Mouse (Mus musculus) hindbrain, postnatal 0 days (tissue): ENCODE results near the gene Drap1. TPM values are rescaled to one million over a fixed set of nuclear protein-coding genes. Genes with fewer than 3 reads are reported as not detected.

Experiments used
- ATAC-seq: fragments of 200-750 bp; cut with Nextera tagmentation; 2 replicates; pipeline ENCODE4 v1.8.0; 2017; ENCODE audit warnings: mild to moderate bottlenecking, moderate TSS enrichment, moderate library complexity
- DNase-seq: peaks from one replicate; pipeline ENCODE4 v3.0.0-alpha.2; 2015; ENCODE audit warnings: low spot score
- H3K27ac ChIP-seq: fragments of 300-500 bp; sonication (generic); 2 replicates; pipeline ENCODE4 v1.5.1; 2014; ENCODE audit warnings: mild to moderate bottlenecking
- H3K27me3 ChIP-seq: fragments of 300-500 bp; sonication (generic); 2 replicates; pipeline ENCODE4 v1.6.1; 2014; ENCODE audit warnings: low read length, mixed read lengths; ENCODE audit not compliant: insufficient read depth
- H3K36me3 ChIP-seq: fragments of 300-500 bp; sonication (generic); 2 replicates; pipeline ENCODE4 v1.6.1; 2014; ENCODE audit warnings: low read length, mixed read lengths; ENCODE audit not compliant: insufficient read depth
- H3K4me1 ChIP-seq: fragments of 300-500 bp; sonication (generic); 2 replicates; pipeline ENCODE4 v1.6.1; 2014; ENCODE audit warnings: antibody characterized with exemption, low read length, mixed read lengths; ENCODE audit not compliant: insufficient read depth
- H3K4me2 ChIP-seq: fragments of 300-500 bp; sonication (generic); 2 replicates; pipeline ENCODE4 v1.6.1; 2014; ENCODE audit warnings: low read depth, mild to moderate bottlenecking, low read length, moderate library complexity, mixed read lengths
- H3K4me3 ChIP-seq: fragments of 300-500 bp; sonication (generic); 2 replicates; pipeline ENCODE4 v1.5.1; 2014; ENCODE audit warnings: low read length
- H3K9ac ChIP-seq: fragments of 300-500 bp; sonication (generic); replicated peaks from 2 replicates; pipeline ENCODE4 v1.6.1; 2014; ENCODE audit warnings: mild to moderate bottlenecking, low read length, moderate library complexity, mixed read lengths
- H3K9me3 ChIP-seq: fragments of 300-500 bp; sonication (generic); 2 replicates; pipeline ENCODE4 v1.6.1; 2016; ENCODE audit warnings: low read length, mixed read lengths
- CTCF ChIP-seq: IDR thresholded peaks from 2 replicates; pipeline ENCODE4 v1.5.1; 2016; ENCODE audit warnings: antibody characterized with exemption, control low read depth, low read depth
- WGBS: fragments of 180-500 bp; shearing (Covaris S2); extraction: QIAGEN DNeasy Blood & Tissue Kit; methylation state at CpG from one replicate; pipeline ENCODE4 v1.1.7; 2014; 5-methylcytosine and 5-hydroxymethylcytosine counted together
- polyA plus RNA-seq: library from polyadenylated mRNA; unstranded; fragments of >200 nt; fragmentation: Nextera tagmentation; extraction: Ambion mirVana; gene quantifications from 2 replicates; pipeline ENCODE4 v1.2.1, GENCODE M21; 2015
- total RNA-seq: library from RNA; depleted of rRNA; stranded (reverse); fragments of >200 nt; gene quantifications from 2 replicates; pipeline ENCODE4 v1.2.3, GENCODE M21; 2014; rRNA removed

Gene Drap1
- total and polyA plus RNA-seq, 2 experiments from 2014 or later, result 111 to 331 TPM

DNA sequence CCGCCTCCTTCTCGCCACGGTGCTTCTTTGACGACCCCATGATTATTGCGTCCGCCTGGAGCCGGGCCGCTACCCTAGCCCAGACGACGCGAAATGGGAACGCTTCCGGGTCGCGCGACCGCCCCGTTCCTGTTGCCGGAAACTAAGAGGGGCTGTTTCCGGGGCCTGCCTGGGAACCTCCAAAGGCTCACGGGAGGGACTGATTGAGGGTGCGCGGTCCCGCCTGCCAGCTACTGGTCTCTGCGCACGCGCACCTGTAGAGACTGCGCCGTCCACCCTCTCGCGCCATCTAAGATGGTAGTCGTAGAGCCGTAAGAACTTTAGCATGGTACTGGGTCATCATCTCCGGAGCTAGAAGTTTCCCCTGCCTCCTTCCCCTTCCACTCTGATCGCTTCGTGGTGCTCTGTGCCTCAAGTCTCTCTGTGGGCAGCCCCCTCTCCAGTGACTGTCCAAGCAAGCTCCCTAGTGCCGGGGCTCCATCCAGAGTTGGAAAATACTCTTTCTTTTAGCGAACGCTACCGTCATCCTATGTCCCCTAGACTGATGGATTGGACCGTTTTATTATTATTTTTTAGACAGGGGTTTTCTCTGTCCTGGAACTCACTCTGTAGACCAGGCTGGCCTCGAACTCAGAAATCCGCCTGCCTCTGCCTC is 36.1 kb downstream of the Drap1 start, which contains the start of gene Sart1:
TSS of gene Sart1 (minus strand) at position 116 of the 655 bp plus-strand sequence.
- H3K36me3 ChIP-seq, result peaks cover 14% of the 10 kb centered on the region
- H3K27ac ChIP-seq, result peak within 1 kb of the TSS; percentile 95
- H3K9ac ChIP-seq, result peak within 1 kb of the TSS; percentile 97
- 2% methylated on average over 43 of the region's 43 CpGs for WGBS
- peak within 1 kb of the TSS; percentile 97 for H3K4me3 ChIP-seq
- no peak for TF ChIP-seq CTCF
- peak within 1 kb of the TSS; percentile 83 for H3K4me2 ChIP-seq
- peaks cover 17% of the 10 kb centered on the region for H3K4me1 ChIP-seq
- ATAC-seq, result peak; percentile 97
- H3K9me3 ChIP-seq, result no peaks in the 10 kb centered on the region
- no peaks in the 10 kb centered on the region for H3K27me3 ChIP-seq
- DNase-seq, result peak; percentile 98

DNA sequence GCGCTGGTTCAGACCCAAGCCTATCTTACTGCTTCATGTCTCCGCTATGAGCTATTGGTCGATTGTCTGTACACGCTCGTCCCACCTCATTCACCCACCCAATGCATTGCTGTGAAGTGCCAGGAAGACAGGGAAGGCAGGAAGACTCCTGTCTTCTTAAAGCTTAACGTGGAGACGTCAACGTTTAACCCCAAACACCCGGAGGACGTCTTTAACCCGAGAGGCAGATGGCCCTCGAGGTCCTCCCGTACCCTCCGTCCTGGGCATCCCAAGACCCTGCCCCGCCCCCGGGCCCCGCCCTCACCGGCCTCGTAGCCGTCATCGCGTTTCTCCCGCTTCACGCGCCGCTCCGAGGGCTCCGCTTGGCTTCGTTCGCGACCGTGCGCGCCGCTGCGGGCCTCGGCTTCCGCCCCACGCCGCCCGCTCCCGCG is 36.8 kb downstream of the Drap1 start:
- H3K4me1 ChIP-seq, result peaks cover 17% of the 10 kb centered on the region
- peak overlapping the region; percentile 97 for H3K9ac ChIP-seq
- H3K27ac ChIP-seq, result peak overlapping the region; percentile 95
- H3K27me3 ChIP-seq, result no peaks in the 10 kb centered on the region
- peaks cover 21% of the 10 kb centered on the region for H3K36me3 ChIP-seq
- WGBS, result under 1% methylated on average over 43 of the region's 43 CpGs
- peak overlapping the region; percentile 97 for H3K4me3 ChIP-seq
- peak; percentile 23 for DNase-seq
- no peak for TF ChIP-seq CTCF
- ATAC-seq, result peak; percentile 57
- H3K4me2 ChIP-seq, result peak overlapping the region; percentile 83
- no peaks in the 10 kb centered on the region for H3K9me3 ChIP-seq

DNA sequence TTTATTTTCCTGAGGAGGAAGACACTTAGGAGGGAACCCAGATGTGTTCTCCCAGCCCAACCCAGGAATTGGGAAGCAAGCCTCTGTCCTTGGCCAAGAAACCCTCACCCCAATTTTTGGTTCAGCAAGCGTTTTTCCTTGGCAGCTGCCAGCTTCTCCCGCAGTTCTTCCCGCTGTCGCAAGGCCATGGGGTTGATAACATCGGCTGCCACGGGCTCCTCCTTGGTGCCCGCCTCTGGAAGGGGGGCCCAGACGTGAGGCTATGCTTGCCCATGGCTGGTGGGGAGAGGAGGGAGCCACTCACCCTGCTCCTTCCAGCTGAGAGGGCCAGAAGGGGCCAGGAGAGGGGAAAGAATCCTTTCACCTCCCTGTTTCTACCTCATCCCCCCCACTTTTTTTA is 40.1 kb downstream of the Drap1 start:
- Histone ChIP-seq H3K4me2 (no peak overlapping the region), H3K4me1 (peaks cover 17% of the 10 kb centered on the region), H3K4me3 (no peak overlapping the region), H3K36me3 (peaks cover 53% of the 10 kb centered on the region), H3K9ac (no peak overlapping the region), H3K27ac (no peak overlapping the region), H3K27me3 (no peaks in the 10 kb centered on the region), H3K9me3 (no peaks in the 10 kb centered on the region)
- no peak for ATAC-seq
- WGBS, result 91% methylated on average over 8 of the region's 8 CpGs
- no peak for DNase-seq
- TF ChIP-seq CTCF, result no peak

DNA sequence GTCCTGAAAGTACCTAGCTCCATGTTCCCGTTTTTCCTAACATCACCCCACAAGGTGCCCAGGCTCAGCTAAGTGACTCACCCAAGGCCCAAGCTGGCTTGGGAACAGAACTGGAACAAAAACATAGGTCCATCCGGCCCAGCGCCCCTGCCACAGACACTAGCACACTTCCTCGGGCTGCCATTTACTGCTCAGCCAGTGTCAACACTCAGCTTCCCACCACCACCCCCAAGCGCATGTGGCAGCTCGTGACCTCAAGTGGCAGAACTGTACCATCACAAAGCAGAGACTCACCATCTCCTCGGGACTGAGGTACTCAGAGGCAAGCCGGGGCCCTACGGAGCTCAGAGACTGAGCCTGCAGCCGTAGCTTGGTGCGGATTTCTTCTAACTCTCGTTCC is 41.5 kb downstream of the Drap1 start:
- WGBS, result 95% methylated on average over 12 of the region's 12 CpGs
- Histone ChIP-seq H3K4me3 (no peak overlapping the region), H3K9me3 (no peaks in the 10 kb centered on the region), H3K4me1 (peaks cover 12% of the 10 kb centered on the region; the same call in 1 of the 2 replicates), H3K27ac (no peak overlapping the region), H3K4me2 (no peak overlapping the region), H3K27me3 (no peaks in the 10 kb centered on the region), H3K9ac (no peak overlapping the region), H3K36me3 (peaks cover 67% of the 10 kb centered on the region)
- DNase-seq (no peak), ATAC-seq (no peak)
- TF ChIP-seq CTCF, result no peak

DNA sequence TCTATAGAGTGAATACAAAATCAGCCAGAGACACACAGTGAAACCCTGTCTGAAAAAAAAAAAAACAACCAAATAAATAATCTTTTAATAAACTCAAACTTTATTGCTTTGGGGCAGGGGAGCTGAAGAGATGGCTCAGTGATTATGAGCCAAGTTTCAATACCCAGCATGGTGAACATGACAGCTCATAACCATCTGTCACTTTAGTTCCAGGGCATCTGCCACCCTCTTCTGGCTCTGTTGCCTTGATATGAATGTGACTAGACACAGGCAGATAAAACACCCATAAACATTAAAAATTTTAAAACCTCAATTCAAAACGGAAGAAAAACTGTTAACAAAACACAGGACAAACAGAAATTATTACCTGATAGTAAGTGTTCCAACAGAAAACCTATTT is 47.3 kb downstream of the Drap1 start:
- ATAC-seq, result no peak
- WGBS, result 90% methylated on average over 1 of the region's 1 CpGs
- no peaks in the 10 kb centered on the region for H3K4me1 ChIP-seq
- no peak overlapping the region for H3K27ac ChIP-seq
- no peaks in the 10 kb centered on the region for H3K9me3 ChIP-seq
- H3K4me2 ChIP-seq, result no peak overlapping the region
- TF ChIP-seq CTCF, result no peak
- no peak overlapping the region for H3K4me3 ChIP-seq
- no peak for DNase-seq
- H3K27me3 ChIP-seq, result no peaks in the 10 kb centered on the region
- H3K36me3 ChIP-seq, result peaks cover 54% of the 10 kb centered on the region
- H3K9ac ChIP-seq, result no peak overlapping the region

DNA sequence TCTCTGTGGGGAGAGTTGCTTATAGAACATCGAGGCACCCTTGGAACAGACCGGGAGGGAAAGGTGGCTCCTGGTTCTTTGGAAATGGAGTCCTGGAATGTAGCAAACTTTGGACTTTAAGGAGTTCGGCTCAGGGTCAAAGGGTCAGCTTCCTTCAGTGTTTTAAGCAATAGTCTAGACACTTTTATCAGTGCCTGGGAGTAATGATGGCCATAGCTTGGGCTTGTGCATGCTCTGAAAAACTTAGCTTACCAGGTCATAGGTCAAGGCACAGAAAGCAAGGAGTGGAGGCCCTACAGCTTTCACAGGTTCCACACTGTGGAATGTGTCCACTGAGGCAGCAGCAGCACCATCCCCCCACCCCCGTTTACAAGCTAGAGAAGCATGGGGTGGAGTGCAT is 50.0 kb downstream of the Drap1 start:
- no peak overlapping the region for H3K4me2 ChIP-seq
- no peaks in the 10 kb centered on the region for H3K9me3 ChIP-seq
- TF ChIP-seq CTCF, result no peak
- 83% methylated on average over 4 of the region's 4 CpGs for WGBS
- no peak overlapping the region for H3K9ac ChIP-seq
- ATAC-seq, result no peak
- H3K4me1 ChIP-seq, result no peaks in the 10 kb centered on the region
- no peak overlapping the region for H3K4me3 ChIP-seq
- no peaks in the 10 kb centered on the region for H3K27me3 ChIP-seq
- H3K27ac ChIP-seq, result no peak overlapping the region
- no peak for DNase-seq
- peaks cover 49% of the 10 kb centered on the region for H3K36me3 ChIP-seq

DNA sequence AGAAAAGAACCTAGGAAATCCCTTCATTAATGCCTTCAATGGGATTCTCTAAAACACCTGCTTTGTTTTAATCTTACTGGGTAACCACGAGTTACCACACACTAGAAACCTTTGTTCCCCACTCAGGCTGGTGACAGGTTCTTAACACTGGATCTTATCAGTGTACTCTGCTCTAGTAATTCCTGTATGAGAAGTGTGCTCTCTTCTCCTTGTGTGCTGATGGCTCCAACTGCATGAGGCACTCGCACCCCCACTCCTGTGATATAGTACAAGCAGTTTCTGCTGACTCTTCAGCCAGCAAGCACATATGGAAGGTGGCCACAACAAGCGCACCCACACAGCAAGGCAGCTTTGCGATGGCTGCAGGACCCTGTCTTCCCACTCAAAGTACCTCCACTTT is 50.6 kb downstream of the Drap1 start:
- no peaks in the 10 kb centered on the region for H3K4me1 ChIP-seq
- H3K27me3 ChIP-seq, result no peaks in the 10 kb centered on the region
- H3K9me3 ChIP-seq, result no peaks in the 10 kb centered on the region
- 83% methylated on average over 4 of the region's 4 CpGs for WGBS
- no peak overlapping the region for H3K4me3 ChIP-seq
- no peak overlapping the region for H3K9ac ChIP-seq
- ATAC-seq, result no peak
- H3K36me3 ChIP-seq, result peaks cover 49% of the 10 kb centered on the region
- DNase-seq, result no peak
- no peak for TF ChIP-seq CTCF
- H3K27ac ChIP-seq, result no peak overlapping the region
- no peak overlapping the region for H3K4me2 ChIP-seq

Other genes starting within 250 kb of the Drap1 start
- 60.3 and 63.6 TPM in 2 replicates for gene Pacs1, start 151.9 kb downstream of the Drap1 start, total RNA-seq
- 33.1 and 41.0 TPM in 2 replicates for gene Pacs1, start 151.9 kb downstream of the Drap1 start, polyA plus RNA-seq
- gene Sf3b2, start 129.5 kb downstream of the Drap1 start, total RNA-seq, result 266 and 341 TPM in 2 replicates
- gene Sf3b2, start 129.5 kb downstream of the Drap1 start, polyA plus RNA-seq, result 322 and 334 TPM in 2 replicates
- 25.0 and 27.3 TPM in 2 replicates for gene Gal3st3, start 126.6 kb downstream of the Drap1 start, total RNA-seq
- gene Gal3st3, start 126.6 kb downstream of the Drap1 start, polyA plus RNA-seq, result 26.9 and 31.9 TPM in 2 replicates
- gene Catsper1, start 89.2 kb downstream of the Drap1 start, total RNA-seq, result not detected in 2 replicates
- gene Catsper1, start 89.2 kb downstream of the Drap1 start, polyA plus RNA-seq, result not detected in 2 replicates
- gene Cst6, start 75.4 kb downstream of the Drap1 start, total RNA-seq, result 0.50 and 9.8 TPM in 2 replicates
- gene Cst6, start 75.4 kb downstream of the Drap1 start, polyA plus RNA-seq, result 14.9 and 16.1 TPM in 2 replicates
- gene Eif1ad, start 58.2 kb downstream of the Drap1 start, total RNA-seq, result 21.2 and 25.2 TPM in 2 replicates
- 46.7 and 49.2 TPM in 2 replicates for gene Eif1ad, start 58.2 kb downstream of the Drap1 start, polyA plus RNA-seq
- gene Banf1, start 57.8 kb downstream of the Drap1 start, total RNA-seq, result 78.3 and 95.8 TPM in 2 replicates
- gene Banf1, start 57.8 kb downstream of the Drap1 start, polyA plus RNA-seq, result 316 and 319 TPM in 2 replicates
- 23.2 and 30.5 TPM in 2 replicates for gene Sart1, start 36.3 kb downstream of the Drap1 start, total RNA-seq
- 45.0 and 47.4 TPM in 2 replicates for gene Sart1, start 36.3 kb downstream of the Drap1 start, polyA plus RNA-seq
- gene Tsga10ip, start 22.5 kb downstream of the Drap1 start, total RNA-seq, result not detected in 2 replicates
- not detected in 2 replicates for gene Tsga10ip, start 22.5 kb downstream of the Drap1 start, polyA plus RNA-seq
- gene AI837181, start 165 bp upstream of the Drap1 start, total RNA-seq, result 85.1 and 100 TPM in 2 replicates
- gene AI837181, start 165 bp upstream of the Drap1 start, polyA plus RNA-seq, result 81.8 and 82.8 TPM in 2 replicates
- gene Fosl1, start 22.6 kb upstream of the Drap1 start, total RNA-seq, result not detected in 2 replicates
- not detected in 2 replicates for gene Fosl1, start 22.6 kb upstream of the Drap1 start, polyA plus RNA-seq
- gene Ccdc85b, start 32.9 kb upstream of the Drap1 start, total RNA-seq, result 17.4 and 18.5 TPM in 2 replicates
- 16.0 and 16.1 TPM in 2 replicates for gene Ccdc85b, start 32.9 kb upstream of the Drap1 start, polyA plus RNA-seq
- 76.1 and 103 TPM in 2 replicates for gene Fibp, start 35.6 kb upstream of the Drap1 start, total RNA-seq
- 172 and 179 TPM in 2 replicates for gene Fibp, start 35.6 kb upstream of the Drap1 start, polyA plus RNA-seq
- 1.2 and 4.5 TPM in 2 replicates for gene Ctsw, start 43.5 kb upstream of the Drap1 start, total RNA-seq
- gene Ctsw, start 43.5 kb upstream of the Drap1 start, polyA plus RNA-seq, result 1.6 and 2.0 TPM in 2 replicates
- gene Efemp2, start 49.0 kb upstream of the Drap1 start, total RNA-seq, result 46.3 and 49.3 TPM in 2 replicates
- 36.5 and 41.7 TPM in 2 replicates for gene Efemp2, start 49.0 kb upstream of the Drap1 start, polyA plus RNA-seq
- gene Mus81, start 63.4 kb upstream of the Drap1 start, total RNA-seq, result 56.8 and 58.8 TPM in 2 replicates
- gene Mus81, start 63.4 kb upstream of the Drap1 start, polyA plus RNA-seq, result 27.4 and 27.7 TPM in 2 replicates
- 1,468 and 1,477 TPM in 2 replicates for gene Cfl1, start 65.5 kb upstream of the Drap1 start, total RNA-seq
- gene Cfl1, start 65.5 kb upstream of the Drap1 start, polyA plus RNA-seq, result 3,076 and 3,214 TPM in 2 replicates
- 3.8 and 4.8 TPM in 2 replicates for gene 1700020D05Rik, start 78.8 kb upstream of the Drap1 start, total RNA-seq
- gene 1700020D05Rik, start 78.8 kb upstream of the Drap1 start, polyA plus RNA-seq, result not detected in 2 replicates
- gene Snx32, start 85.6 kb upstream of the Drap1 start, total RNA-seq, result 78.0 and 79.0 TPM in 2 replicates
- gene Snx32, start 85.6 kb upstream of the Drap1 start, polyA plus RNA-seq, result 75.0 and 79.6 TPM in 2 replicates
- not detected in 2 replicates for gene Ovol1, start 135.7 kb upstream of the Drap1 start, total RNA-seq
- gene Ovol1, start 135.7 kb upstream of the Drap1 start, polyA plus RNA-seq, result 0.25 TPM in 1 of 2 replicates, not detected in the other
- 15.0 and 19.3 TPM in 2 replicates for gene Ap5b1, start 143.0 kb upstream of the Drap1 start, total RNA-seq
- gene Ap5b1, start 143.0 kb upstream of the Drap1 start, polyA plus RNA-seq, result 2.3 and 2.6 TPM in 2 replicates
- gene Rnaseh2c, start 176.9 kb upstream of the Drap1 start, total RNA-seq, result 33.6 and 40.4 TPM in 2 replicates
- 66.4 and 75.4 TPM in 2 replicates for gene Rnaseh2c, start 176.9 kb upstream of the Drap1 start, polyA plus RNA-seq
- gene Kat5, start 185.3 kb upstream of the Drap1 start, total RNA-seq, result 95.2 and 163 TPM in 2 replicates
- 72.0 and 74.0 TPM in 2 replicates for gene Kat5, start 185.3 kb upstream of the Drap1 start, polyA plus RNA-seq
- gene Rela, start 212.5 kb upstream of the Drap1 start, total RNA-seq, result 40.1 and 40.8 TPM in 2 replicates
- gene Rela, start 212.5 kb upstream of the Drap1 start, polyA plus RNA-seq, result 30.3 and 33.1 TPM in 2 replicates
- gene Sipa1, start 238.7 kb upstream of the Drap1 start, total RNA-seq, result 25.6 and 43.2 TPM in 2 replicates
- gene Sipa1, start 238.7 kb upstream of the Drap1 start, polyA plus RNA-seq, result 18.7 and 18.8 TPM in 2 replicates